Mouse (Mus musculus) fat pad, adult 2 months (tissue): ENCODE results near the gene Zfp831.

Experiments
- DNase-seq: peaks from one replicate; pipeline ENCODE4 v3.0.0-alpha.2; 2011; ENCODE audit warnings: low read depth, low spot score; ENCODE audit errors: extremely low read depth

Zfp831 gene

GRCm38 (mm10) chr2:174727114-174727823 lies 83.9 kb downstream of the Zfp831 start:
- DNase-seq: no peak

- no peak for DNase-seq
Observed at GRCm38 (mm10) chr2:174731939-174732338, 88.6 kb downstream of the Zfp831 start.

GRCm38 (mm10) chr2:174735270-174735669 lies 91.9 kb downstream of the Zfp831 start:
- DNase-seq: no peak

GRCm38 (mm10) chr2:174747182-174747581 lies 103.8 kb downstream of the Zfp831 start:
- DNase-seq: no peak

- no peak for DNase-seq
Observed at GRCm38 (mm10) chr2:174748381-174748780, 105.0 kb downstream of the Zfp831 start.

- no peak for DNase-seq
Observed at GRCm38 (mm10) chr2:174753197-174753596, 109.9 kb downstream of the Zfp831 start.

GRCm38 (mm10) chr2:174754231-174754630 lies 110.9 kb downstream of the Zfp831 start:
- no peak for DNase-seq

- no peak for DNase-seq
Observed at GRCm38 (mm10) chr2:174759189-174759588, 115.9 kb downstream of the Zfp831 start.
